Mouse (Mus musculus): ENCODE measurements around the gene Fat4. TPM values are rescaled to one million over a fixed set of nuclear protein-coding genes. Genes with fewer than 3 reads are reported as not detected.
A peak's percentile ranks its signal among the peaks of the same experiment; 100 is the strongest.

Fat4 gene
- polyA plus RNA-seq, 1 experiment from 2014 or later, result 14.3 TPM

- peaks cover 9% of the 10 kb centered on the region for H3K36me3 ChIP-seq
Measured at GRCm38 (mm10) chr3:38883676-38884075, 3.1 kb upstream of the Fat4 start.

GRCm38 (mm10) chr3:38884276-38884675 is 2.5 kb upstream of the Fat4 start:
- H3K9ac ChIP-seq, result peak overlapping the region; percentile 92; the same call in 1 of the 2 replicates
- H3K4me2 ChIP-seq (replicated peaks), result peak overlapping the region; percentile 96
- peak; percentile 25; the same call in 1 of the 2 replicates for ATAC-seq (ENCODE audit: low FRiP score, low read depth)
- peak overlapping the region; percentile 96; the same call in 1 of the 2 replicates for H3K27ac ChIP-seq
- WGBS, result 0% methylated on average over 6 of the region's 6 CpGs
- H3K4me3 ChIP-seq, result peak overlapping the region; percentile 73
- peaks cover 23% of the 10 kb centered on the region for H3K4me1 ChIP-seq
- H3K36me3 ChIP-seq, result peaks cover 15% of the 10 kb centered on the region
- no peaks in the 10 kb centered on the region for H3K27me3 ChIP-seq
- H3K9me3 ChIP-seq, result 0 out of 2 replicates have a peak, but pooled peaks cover 3% of the 10 kb centered on the region

More at GRCm38 (mm10) chr3:38883676-38884075, 3.1 kb upstream of the Fat4 start:
- Histone ChIP-seq H3K9me3 (0 out of 2 replicates have a peak, but pooled peaks cover 3% of the 10 kb centered on the region), H3K4me2 (replicated peaks) (peak overlapping the region; percentile 96), H3K4me3 (peak overlapping the region; percentile 73), H3K4me1 (peaks cover 17% of the 10 kb centered on the region), H3K27me3 (no peaks in the 10 kb centered on the region), H3K27ac (0 out of 2 replicates have a peak overlapping the region, but pooled peaks have one; percentile 96), H3K9ac (0 out of 2 replicates have a peak overlapping the region, but pooled peaks have one; percentile 25)
- no peak for ATAC-seq (ENCODE audit: low FRiP score, low read depth)
- 37% methylated on average over 9 of the region's 9 CpGs for WGBS

- peak; percentile 70 for ATAC-seq (ENCODE audit: low FRiP score, low read depth)
- peak overlapping the region; percentile 92 for H3K9ac ChIP-seq
- peaks cover 22% of the 10 kb centered on the region for H3K36me3 ChIP-seq
- H3K4me2 ChIP-seq (replicated peaks), result peak overlapping the region; percentile 96
- H3K27ac ChIP-seq, result peak overlapping the region; percentile 96
- H3K9me3 ChIP-seq, result no peaks in the 10 kb centered on the region
- peak overlapping the region; percentile 73 for H3K4me3 ChIP-seq
- WGBS, result 0% methylated on average over 24 of the region's 24 CpGs
- peaks cover 30% of the 10 kb centered on the region for H3K4me1 ChIP-seq
- H3K27me3 ChIP-seq, result no peaks in the 10 kb centered on the region
Measured at GRCm38 (mm10) chr3:38884919-38885418, 1.8 kb upstream of the Fat4 start.

DNA sequence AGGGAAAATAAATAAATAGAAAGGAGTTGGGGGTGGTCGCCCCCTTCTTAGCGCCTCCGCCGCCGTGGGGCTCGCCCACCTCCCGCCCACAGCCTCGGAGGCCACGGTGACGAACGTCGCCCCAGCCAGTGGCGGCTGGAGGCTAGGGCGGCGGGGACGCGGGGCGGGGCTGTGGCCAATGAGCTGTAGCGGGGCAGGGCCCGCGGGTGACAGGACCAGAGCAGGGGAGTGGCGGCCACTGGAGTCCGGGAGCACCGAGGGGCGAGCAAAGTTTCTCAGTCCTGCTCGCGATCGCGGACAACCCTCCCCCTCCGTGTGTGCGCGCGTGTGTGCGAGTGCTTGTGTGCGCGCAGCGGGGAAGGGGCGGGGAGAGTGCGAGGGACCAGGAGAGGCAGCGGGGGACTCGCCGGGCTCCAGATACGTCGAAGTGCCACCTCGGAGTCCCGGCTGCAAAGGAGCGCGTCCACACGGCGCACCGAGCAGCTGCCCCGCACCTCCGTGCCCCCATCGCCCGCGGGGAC is 1.2 kb upstream of the Fat4 start:
- Histone ChIP-seq H3K4me2 (replicated peaks) (peak overlapping the region; percentile 96), H3K9me3 (no peaks in the 10 kb centered on the region), H3K36me3 (peaks cover 28% of the 10 kb centered on the region), H3K27me3 (no peaks in the 10 kb centered on the region), H3K4me3 (peak overlapping the region; percentile 73), H3K4me1 (peaks cover 36% of the 10 kb centered on the region), H3K9ac (peak overlapping the region; percentile 92), H3K27ac (peak overlapping the region; percentile 96)
- peak; percentile 87 for ATAC-seq (ENCODE audit: low FRiP score, low read depth)
- under 1% methylated on average over 56 of the region's 56 CpGs for WGBS

GRCm38 (mm10) chr3:38886061-38886821 is 499 bp upstream of the Fat4 start:
- WGBS, result under 1% methylated on average over 60 of the region's 60 CpGs

GRCm38 (mm10) chr3:38887381-38887991 is 746 bp downstream of the Fat4 start:
- Histone ChIP-seq H3K27ac (peak overlapping the region; percentile 96), H3K9ac (peak overlapping the region; percentile 92), H3K27me3 (no peaks in the 10 kb centered on the region), H3K4me1 (peaks cover 55% of the 10 kb centered on the region), H3K4me3 (peak overlapping the region; percentile 73), H3K36me3 (peaks cover 42% of the 10 kb centered on the region), H3K9me3 (no peaks in the 10 kb centered on the region), H3K4me2 (replicated peaks) (peak overlapping the region; percentile 96)
- WGBS, result under 1% methylated on average over 47 of the region's 47 CpGs
- no peak for ATAC-seq (ENCODE audit: low FRiP score, low read depth)

More at GRCm38 (mm10) chr3:38886061-38886821, 499 bp upstream of the Fat4 start:
- peak overlapping the region; percentile 73 for H3K4me3 ChIP-seq
- ATAC-seq (ENCODE audit: low FRiP score, low read depth), result peak; percentile 11; the same call in 1 of the 2 replicates
- H3K9me3 ChIP-seq, result no peaks in the 10 kb centered on the region
- H3K27ac ChIP-seq, result peak overlapping the region; percentile 96
- H3K9ac ChIP-seq, result peak overlapping the region; percentile 92
- H3K36me3 ChIP-seq, result peaks cover 35% of the 10 kb centered on the region
- H3K4me2 ChIP-seq (replicated peaks), result peak overlapping the region; percentile 96
- peaks cover 43% of the 10 kb centered on the region for H3K4me1 ChIP-seq
- H3K27me3 ChIP-seq, result no peaks in the 10 kb centered on the region

DNA sequence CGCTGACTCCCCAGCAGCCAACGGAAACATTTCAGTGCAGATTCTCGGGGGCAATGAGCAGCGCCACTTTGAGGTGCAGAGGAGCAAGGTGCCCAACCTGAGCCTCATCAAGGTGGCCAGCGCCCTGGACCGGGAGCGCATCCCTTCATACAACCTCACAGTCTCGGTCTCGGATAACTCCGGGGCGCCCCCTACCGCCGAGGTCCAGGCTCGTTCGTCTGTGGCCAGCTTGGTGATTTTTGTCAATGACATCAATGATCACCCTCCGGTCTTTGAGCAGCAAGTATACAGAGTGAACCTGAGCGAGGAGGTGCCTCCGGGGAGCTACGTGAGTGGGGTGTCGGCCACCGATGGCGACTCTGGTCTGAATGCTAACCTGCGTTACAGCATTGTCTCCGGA is 1.4 kb downstream of the Fat4 start:
- Histone ChIP-seq H3K27ac (no peak overlapping the region), H3K4me3 (peak overlapping the region; percentile 73), H3K9ac (peak overlapping the region; percentile 92), H3K9me3 (no peaks in the 10 kb centered on the region), H3K4me2 (replicated peaks) (peak overlapping the region; percentile 96), H3K27me3 (no peaks in the 10 kb centered on the region), H3K36me3 (peaks cover 42% of the 10 kb centered on the region), H3K4me1 (peaks cover 61% of the 10 kb centered on the region)
- WGBS, result 15% methylated on average over 24 of the region's 24 CpGs
- no peak for ATAC-seq (ENCODE audit: low FRiP score, low read depth)

GRCm38 (mm10) chr3:38892791-38893224 is 6.1 kb downstream of the Fat4 start:
- Histone ChIP-seq H3K27me3 (no peaks in the 10 kb centered on the region), H3K9me3 (peaks cover 7% of the 10 kb centered on the region; the same call in 1 of the 2 replicates), H3K27ac (no peak overlapping the region), H3K4me2 (replicated peaks) (peak overlapping the region; percentile 96), H3K36me3 (peaks cover 64% of the 10 kb centered on the region), H3K9ac (peak overlapping the region; percentile 62), H3K4me3 (peak overlapping the region; percentile 73), H3K4me1 (peaks cover 72% of the 10 kb centered on the region)
- WGBS, result 25% methylated on average over 6 of the region's 6 CpGs
- ATAC-seq (ENCODE audit: low FRiP score, low read depth), result no peak

DNA sequence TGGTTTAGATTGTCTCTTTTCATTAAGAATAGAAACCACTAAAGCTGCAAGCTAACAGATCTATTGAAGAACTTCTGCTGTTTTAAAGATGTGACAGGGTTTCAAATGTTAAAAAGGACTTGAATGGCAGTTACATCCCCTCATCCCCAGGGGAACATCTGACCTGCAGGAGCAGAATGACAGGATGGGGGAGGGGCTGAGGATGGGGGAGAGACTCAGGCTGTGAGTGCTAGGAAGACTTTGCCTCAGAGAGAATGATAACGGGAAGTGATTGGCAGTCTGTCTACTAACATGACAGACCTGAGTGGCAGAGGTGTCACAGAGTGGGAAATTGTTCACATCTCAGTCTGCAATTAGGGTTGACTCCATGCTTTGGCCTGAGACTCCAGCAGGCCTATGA is 14.1 kb downstream of the Fat4 start:
- Histone ChIP-seq H3K4me3 (no peak overlapping the region), H3K27me3 (no peaks in the 10 kb centered on the region), H3K4me2 (replicated peaks) (no peak overlapping the region), H3K9ac (no peak overlapping the region), H3K9me3 (no peaks in the 10 kb centered on the region), H3K36me3 (peaks cover 46% of the 10 kb centered on the region), H3K4me1 (peaks cover 45% of the 10 kb centered on the region), H3K27ac (no peak overlapping the region)
- ATAC-seq (ENCODE audit: low FRiP score, low read depth), result no peak
- 38% methylated on average over 1 of the region's 1 CpGs for WGBS

- peaks cover 17% of the 10 kb centered on the region for H3K36me3 ChIP-seq
- no peak overlapping the region for H3K4me2 ChIP-seq (replicated peaks)
- peaks cover 26% of the 10 kb centered on the region for H3K4me1 ChIP-seq
- no peak for ATAC-seq (ENCODE audit: low FRiP score, low read depth)
- no peaks in the 10 kb centered on the region for H3K9me3 ChIP-seq
- no peak overlapping the region for H3K9ac ChIP-seq
- no peak overlapping the region for H3K27ac ChIP-seq
- WGBS, result 70% methylated on average over 3 of the region's 3 CpGs
- H3K27me3 ChIP-seq, result no peaks in the 10 kb centered on the region
- H3K4me3 ChIP-seq, result no peak overlapping the region
Measured at GRCm38 (mm10) chr3:38906832-38907231, 20.1 kb downstream of the Fat4 start.

DNA sequence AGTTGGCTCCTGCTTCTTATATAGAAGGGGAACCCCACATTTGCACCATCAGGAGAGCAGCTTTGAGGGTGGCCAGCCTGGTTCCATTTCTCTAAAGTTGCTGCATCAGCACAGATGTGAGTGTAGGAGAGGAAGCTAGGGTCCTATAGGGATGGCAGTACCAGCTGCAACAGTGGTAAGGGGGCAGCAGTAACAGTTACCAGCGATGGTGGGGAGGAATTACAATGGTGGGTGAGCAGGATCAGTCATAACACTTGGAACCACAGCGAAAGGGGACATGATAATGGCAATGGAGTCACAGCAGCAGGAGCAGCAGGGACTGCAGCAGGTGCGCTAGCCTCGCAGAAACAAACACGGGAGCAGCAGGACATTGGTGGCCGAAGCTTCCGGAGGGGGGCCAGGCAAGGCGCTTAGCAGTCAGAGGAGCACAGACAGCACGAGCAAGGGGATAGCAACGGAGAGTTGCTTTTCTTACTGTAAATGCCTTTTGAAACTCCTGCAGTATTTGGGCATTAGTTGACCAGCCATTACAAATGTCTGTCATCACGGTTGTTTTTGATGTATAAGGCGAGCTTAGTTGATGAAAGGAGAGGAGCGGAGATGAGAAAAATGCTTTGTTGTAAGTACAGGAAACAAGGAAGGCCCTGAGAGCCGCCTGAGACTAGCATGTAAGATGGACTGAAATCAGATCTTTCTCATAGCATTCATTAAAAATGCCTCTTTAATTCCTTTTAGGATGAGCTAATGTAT is 21.1 kb downstream of the Fat4 start:
- Histone ChIP-seq H3K4me2 (replicated peaks) (peak overlapping the region; percentile 25), H3K27ac (no peak overlapping the region), H3K9ac (no peak overlapping the region), H3K36me3 (peaks cover 10% of the 10 kb centered on the region), H3K9me3 (no peaks in the 10 kb centered on the region), H3K4me1 (peaks cover 36% of the 10 kb centered on the region), H3K4me3 (no peak overlapping the region), H3K27me3 (no peaks in the 10 kb centered on the region)
- no peak for ATAC-seq (ENCODE audit: low FRiP score, low read depth)
- 38% methylated on average over 14 of the region's 14 CpGs for WGBS
